Mouse (Mus musculus) right cerebral cortex, postnatal 10 days (tissue): ENCODE measurements at regions not wholly inside any gene's neighbourhood (a gene's known extent, or its start where the extent isn't known, plus 50 kb on each side); places are given as distances from the start of the nearest gene placed in this dataset.

Source experiments
- DNase-seq, 2 experiments: peaks; one replicate each; pipeline ENCODE4 v3.0.0; 2021; ENCODE audit warnings: low spot score in 2 of 2

DNA sequence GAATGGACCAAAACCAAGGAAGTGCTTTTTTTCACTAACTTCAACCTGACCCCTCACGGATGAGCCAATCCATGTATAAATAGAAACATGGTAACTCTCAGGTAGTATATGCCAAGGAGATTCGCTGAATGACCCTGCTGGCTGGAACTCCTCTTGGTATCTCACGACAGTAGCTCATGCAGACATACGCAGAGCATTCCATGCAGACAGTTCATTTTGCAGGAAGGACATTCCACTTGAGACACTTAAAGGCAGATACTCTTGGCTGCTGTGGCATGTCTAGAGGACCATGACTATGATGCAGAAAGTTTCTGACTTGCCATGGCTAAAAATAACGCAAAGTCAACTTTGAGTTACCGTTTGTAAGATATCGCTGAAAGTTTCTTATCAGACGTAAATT, 195.6 kb upstream of the Pitx2 start:
- no peak for DNase-seq

DNA sequence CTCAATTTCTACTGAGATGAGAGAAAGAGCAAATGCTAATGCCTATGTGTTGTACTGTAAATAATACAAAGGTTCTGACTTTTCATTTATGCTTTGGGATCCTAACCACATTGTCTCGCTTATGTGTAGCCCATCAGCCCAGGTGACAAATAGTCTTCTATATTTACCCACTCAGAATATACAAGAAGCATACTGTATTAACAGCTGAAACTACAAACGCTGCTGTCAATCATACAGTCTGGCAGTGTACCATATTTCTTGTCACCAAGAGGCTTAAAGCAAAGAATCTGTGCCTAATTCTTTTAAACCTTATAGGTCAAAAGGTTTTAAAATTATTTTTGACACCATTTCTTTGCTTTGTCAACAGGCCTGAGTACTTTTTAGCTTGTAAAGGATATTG, 160.8 kb upstream of the Pitx2 start:
- no peak for DNase-seq

- DNase-seq = no peak
These were observed 154.8 kb upstream of the Pitx2 start for GRCm38 (mm10) chr3:129044834-129045233.

DNA sequence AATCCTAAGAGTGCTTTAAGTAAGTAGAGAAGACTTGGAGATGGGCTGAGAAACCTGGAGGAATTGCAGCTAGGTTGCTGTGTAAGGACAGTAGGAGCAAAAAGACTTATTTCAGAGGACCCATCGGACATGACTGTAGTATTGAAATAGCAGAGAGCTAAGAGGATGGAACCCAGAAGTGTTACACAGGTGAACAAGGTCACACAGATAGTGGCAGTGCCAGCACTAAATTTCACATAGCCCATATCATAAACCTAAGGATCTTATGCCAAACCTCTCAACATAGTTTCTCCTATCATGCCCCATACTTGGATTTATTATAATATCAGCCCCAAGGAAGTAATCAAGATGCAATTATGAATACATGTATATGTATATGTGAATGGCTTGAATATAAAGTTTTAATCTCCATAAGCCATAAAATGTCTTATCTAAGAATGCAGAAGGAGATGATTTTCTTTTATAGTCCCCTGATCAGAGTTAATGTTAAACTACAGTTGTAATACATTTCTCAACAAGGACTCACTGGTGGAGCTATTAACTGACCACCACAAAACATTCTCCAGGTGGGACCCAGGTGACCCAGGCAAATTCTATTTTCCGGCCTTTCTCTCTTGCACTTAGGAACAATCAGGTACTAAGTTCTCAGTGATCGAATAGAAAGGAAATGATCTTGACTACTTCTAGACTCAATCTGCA, 149.6 kb upstream of the Pitx2 start:
- DNase-seq = no peak

DNA sequence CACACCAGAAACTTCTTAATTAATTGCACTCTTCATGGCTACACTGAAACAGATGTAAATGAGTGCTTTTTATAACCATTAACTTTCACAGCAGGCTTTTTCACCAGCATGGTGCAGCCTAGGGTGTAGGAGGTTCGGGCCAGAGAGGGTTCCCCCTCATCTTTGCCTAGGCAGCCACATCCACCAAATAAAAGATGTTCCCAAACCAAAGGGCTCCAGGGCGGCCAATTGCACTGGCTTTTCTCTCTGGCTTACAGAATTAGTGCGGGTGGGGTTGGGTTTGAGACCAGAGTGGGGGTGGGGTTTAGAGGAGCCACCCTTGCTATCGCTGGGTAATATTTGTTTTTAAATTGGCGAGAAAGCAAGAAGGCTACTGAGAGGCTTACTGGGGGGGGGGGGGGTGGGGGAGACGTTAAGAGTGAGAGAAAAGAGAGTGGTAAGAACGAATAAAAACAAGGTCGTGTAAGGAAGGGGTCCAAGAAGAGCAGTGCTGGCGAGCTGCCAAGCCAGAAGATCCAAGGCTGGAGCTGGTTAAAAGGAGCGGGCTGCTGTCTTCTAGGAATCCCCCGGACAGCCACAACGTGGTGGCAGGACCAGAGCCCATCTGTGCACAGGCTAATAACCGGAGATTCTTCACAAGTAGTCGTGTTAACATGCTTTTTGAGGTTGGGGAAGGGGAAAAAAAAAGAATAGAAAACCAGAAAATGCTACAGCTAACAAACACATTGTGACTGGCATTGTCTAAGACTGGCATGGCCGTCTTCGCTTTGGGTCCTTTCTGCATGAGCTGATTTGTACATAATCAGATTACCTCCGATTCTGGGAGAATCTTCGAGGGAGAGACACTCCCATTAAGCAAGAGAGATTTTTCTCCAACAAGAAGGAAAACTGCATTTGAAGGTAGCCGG, 134.0 kb upstream of the Pitx2 start:
- DNase-seq = peak; percentile 26 to 36

GRCm38 (mm10) chr3:129069676-129070075, 130.0 kb upstream of the Pitx2 start:
- no peak for DNase-seq

DNA sequence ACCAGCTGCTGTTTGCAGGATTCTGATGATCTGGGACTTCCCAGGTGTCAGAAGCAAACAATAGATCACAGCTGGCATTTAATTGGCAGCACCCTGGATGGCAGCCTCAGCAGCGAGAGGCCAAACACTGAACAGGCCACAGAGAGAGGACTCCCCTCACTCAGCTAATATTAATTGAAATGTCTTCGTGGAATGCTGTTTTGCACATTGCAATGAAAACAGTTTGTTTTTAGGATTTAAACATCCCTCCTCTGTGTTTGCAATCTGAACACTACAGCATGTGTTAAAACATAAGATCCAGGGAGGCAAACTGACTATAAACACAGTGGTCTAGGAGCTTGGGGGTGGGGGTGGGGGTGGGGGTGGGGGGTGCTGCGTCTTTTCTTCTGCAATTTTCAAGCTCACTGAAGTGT, 129.2 kb upstream of the Pitx2 start:
- DNase-seq = no peak

GRCm38 (mm10) chr3:129071002-129071401, 128.7 kb upstream of the Pitx2 start:
- no peak for DNase-seq

DNA sequence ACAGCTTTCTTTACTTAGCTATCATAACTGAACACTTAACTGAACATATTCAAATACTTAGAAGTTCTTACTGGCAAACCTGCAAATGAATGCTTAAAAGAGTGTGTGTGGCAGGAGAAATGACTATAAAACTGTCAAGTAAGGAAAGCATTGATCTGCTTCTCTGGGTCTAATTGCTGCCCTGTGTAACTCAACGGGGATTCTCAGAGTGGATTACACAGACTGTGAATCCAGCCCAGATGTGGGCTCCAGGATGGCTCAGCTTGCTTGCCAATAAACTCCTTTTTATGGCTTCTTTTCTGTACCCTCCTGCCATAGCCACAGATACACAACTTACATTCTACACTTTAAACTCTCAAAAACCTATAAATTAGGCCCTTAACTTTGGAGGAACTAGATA, 123.3 kb upstream of the Pitx2 start:
- DNase-seq = no peak

DNA sequence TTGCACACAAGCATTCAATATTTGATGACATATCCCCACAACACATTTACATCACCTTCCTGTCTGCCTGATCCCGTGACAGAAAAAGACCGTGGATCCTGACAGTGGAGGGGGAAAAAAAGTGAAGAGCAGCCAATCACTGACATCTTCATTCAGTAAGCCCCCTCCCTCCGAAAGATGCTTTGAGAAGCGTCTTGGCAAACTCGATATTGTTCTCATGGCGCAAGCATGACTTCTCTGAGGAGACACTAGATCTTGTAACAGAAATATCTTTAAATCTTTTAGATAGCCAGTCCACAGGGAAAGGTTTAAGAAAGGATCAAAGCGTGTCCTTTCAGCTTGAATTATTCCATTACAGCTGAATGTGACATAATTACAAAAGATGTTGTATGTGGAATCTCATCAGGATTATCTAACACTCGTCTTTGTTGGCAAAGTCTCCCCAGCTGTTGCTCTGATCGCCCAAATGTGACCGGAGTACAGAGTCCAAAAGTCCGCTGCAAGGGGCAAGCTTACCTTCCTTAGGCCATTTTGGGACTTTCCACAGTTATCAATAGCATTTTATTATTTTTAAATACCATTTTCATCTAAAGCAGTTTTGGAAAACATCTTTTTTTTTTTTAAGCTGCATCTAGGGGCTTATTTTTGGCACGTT, 95.8 kb upstream of the Pitx2 start:
- no peak for DNase-seq

GRCm38 (mm10) chr3:129104811-129105210, 94.9 kb upstream of the Pitx2 start:
- no peak for DNase-seq

- no peak for DNase-seq
These were observed 93.5 kb upstream of the Pitx2 start for GRCm38 (mm10) chr3:129106174-129106573.

GRCm38 (mm10) chr3:129130521-129130920, 69.2 kb upstream of the Pitx2 start:
- DNase-seq = no peak

DNA sequence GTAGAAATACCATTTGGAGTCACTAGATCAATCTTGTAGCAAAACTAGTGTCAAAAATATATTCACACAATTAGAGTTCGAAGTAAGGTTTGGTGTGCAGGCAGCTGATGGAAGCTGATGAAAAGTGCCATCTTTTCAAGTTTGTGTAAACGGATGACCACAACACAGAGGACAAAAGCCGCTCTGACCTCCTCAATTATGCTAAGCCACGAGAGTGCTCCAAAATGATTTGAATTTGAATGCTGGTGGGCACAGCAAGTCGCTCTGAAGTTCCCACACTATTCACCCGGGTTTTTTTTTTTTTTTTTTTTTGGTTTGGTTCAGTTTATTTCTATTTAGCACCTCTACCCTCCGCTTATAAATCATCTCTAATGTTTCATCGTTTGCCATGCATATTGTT, 68.5 kb upstream of the Pitx2 start:
- no peak for DNase-seq

GRCm38 (mm10) chr3:129131877-129132433, 67.7 kb upstream of the Pitx2 start:
- DNase-seq = no peak
